Mouse (Mus musculus) midbrain, embryonic 10.5 days (tissue): Measurements from ENCODE around the gene Eif4e. TPM values are rescaled to one million over a fixed set of nuclear protein-coding genes. Genes with fewer than 3 reads are reported as not detected.

Source experiments
- DNase-seq: peaks from one replicate; pipeline ENCODE4 v3.0.0-alpha.2; 2017; ENCODE audit warnings: low spot score
- H3K27ac ChIP-seq: fragments of 300-500 bp; sonication (generic); replicated peaks from 2 replicates; pipeline ENCODE4 v1.5.1; 2016; ENCODE audit warnings: mild to moderate bottlenecking
- H3K27me3 ChIP-seq: fragments of 300-500 bp; sonication (generic); 2 replicates; pipeline ENCODE4 v1.6.1; 2016; ENCODE audit warnings: low read depth, mild to moderate bottlenecking; ENCODE audit not compliant: poor library complexity, severe bottlenecking
- H3K36me3 ChIP-seq: fragments of 300-500 bp; sonication (generic); 2 replicates; pipeline ENCODE4 v1.6.1; 2016; ENCODE audit warnings: mild to moderate bottlenecking, moderate library complexity
- H3K4me1 ChIP-seq: fragments of 300-500 bp; sonication (generic); 2 replicates; pipeline ENCODE4 v1.6.1; 2016
- H3K4me3 ChIP-seq: fragments of 300-500 bp; sonication (generic); 2 replicates; pipeline ENCODE4 v1.5.1; 2016; ENCODE audit warnings: mild to moderate bottlenecking, moderate library complexity
- H3K9me3 ChIP-seq: fragments of 300-500 bp; sonication (generic); replicated peaks from 2 replicates; pipeline ENCODE4 v1.6.1; 2016; ENCODE audit warnings: mild to moderate bottlenecking
- WGBS: fragments of 180-500 bp; shearing (Covaris S2); methylation state at CpG from one replicate; pipeline ENCODE4 v1.1.7; 2016; 5-methylcytosine and 5-hydroxymethylcytosine counted together
- polyA plus RNA-seq: library from polyadenylated mRNA; unstranded; fragments of >200 nt; fragmentation: Nextera tagmentation; extraction: Ambion mirVana; gene quantifications from 2 replicates; pipeline ENCODE4 v1.2.1, GENCODE M21; 2016

Eif4e gene
- polyA plus RNA-seq, 1 experiment from 2014 or later, result 499 TPM

DNA sequence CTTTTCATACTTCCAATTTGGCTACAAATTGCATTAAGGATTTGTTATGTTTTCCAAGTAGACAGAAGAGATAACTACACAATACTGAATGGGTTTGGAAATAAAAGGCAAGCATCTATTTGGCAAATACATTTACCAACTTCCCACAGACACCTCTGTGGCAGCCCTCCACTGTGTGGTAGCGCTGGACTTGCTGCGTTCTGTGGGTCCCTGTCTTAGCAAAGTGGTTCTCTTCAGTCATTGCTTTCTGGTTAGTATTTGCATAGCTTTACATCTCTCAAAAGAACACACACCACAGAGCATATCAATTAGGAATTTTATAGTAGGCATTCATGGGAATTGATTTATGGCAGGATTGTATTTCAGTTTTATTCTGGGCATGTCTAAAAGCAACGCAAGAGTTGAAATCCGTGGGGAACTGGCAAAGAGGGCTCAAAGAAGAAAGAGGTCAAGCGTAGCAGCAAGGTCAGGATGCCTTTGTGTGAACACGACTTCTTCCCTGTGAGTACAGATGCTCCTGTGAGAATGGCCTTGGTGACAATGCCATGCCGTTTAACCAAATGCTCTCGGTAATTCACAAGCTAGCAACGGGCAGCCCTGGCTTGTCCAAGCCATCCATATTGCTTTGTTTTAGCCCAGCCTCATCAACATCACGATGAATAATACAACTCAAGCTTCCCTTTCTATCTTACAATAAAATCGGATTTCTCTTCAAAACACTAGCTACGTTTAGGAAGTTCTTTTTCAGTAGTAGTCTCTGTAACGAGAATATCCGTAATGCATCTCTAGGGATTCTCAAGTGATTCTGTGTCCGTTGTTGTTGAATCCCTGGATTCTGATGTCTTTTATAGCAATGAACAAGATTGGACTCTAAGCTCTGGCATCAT lies 25.9 kb upstream of the Eif4e start:
- 33% methylated on average over 15 of the region's 15 CpGs for WGBS
- Histone ChIP-seq H3K9me3 (no peaks in the 10 kb centered on the region), H3K27me3 (no peaks in the 10 kb centered on the region), H3K36me3 (no peaks in the 10 kb centered on the region), H3K4me1 (peaks cover 40% of the 10 kb centered on the region), H3K27ac (peak overlapping the region; percentile 81), H3K4me3 (peak overlapping the region; percentile 14; the same call in 1 of the 2 replicates)
- peak; percentile 71 for DNase-seq

DNA sequence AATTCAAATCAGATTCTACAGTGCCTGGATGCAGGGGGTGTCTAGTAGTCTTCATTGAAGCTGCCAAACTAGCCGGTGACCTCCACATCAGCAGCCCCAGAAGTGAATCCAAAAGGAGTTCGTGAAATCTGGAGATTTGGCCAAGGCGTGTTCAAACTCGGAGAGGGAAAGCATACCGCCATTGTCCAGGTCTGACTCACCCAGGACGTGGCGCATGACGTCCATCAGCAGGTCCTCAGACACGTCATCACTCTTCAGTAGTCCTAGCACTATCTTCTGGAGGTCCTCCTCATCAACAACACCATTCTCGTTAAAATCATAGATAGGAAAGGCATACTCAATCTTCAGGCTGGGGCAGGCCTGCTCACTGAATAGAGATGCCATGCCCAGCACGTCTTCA lies 22.2 kb upstream of the Eif4e start:
- Histone ChIP-seq H3K4me1 (peaks cover 53% of the 10 kb centered on the region), H3K4me3 (no peak overlapping the region), H3K36me3 (no peaks in the 10 kb centered on the region), H3K27ac (no peak overlapping the region), H3K27me3 (no peaks in the 10 kb centered on the region), H3K9me3 (no peaks in the 10 kb centered on the region)
- no peak for DNase-seq
- WGBS, result 91% methylated on average over 11 of the region's 11 CpGs

DNA sequence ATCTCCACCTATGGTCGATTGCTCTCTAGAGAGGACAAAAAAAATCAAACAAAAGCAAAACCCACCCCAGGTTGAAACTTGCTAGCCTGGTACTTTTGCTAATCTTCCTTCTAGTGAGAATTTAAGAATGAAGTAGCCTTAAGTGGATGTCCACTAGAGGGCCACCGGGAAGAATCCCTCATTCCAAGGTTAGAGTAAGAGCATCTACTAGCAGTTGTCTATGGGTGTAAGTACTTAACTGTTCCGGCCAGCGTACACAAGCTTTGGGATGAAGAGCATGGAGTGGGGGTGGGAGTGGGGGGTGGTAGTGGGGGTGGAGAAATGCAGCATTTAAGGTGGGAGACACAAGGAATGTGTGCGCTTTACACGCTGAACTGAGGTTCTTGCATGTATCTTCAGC lies 19.2 kb upstream of the Eif4e start:
- H3K4me3 ChIP-seq, result no peak overlapping the region
- no peak for DNase-seq
- no peaks in the 10 kb centered on the region for H3K36me3 ChIP-seq
- WGBS, result 63% methylated on average over 6 of the region's 6 CpGs
- H3K4me1 ChIP-seq, result peaks cover 24% of the 10 kb centered on the region
- H3K9me3 ChIP-seq, result no peaks in the 10 kb centered on the region
- no peak overlapping the region for H3K27ac ChIP-seq
- no peaks in the 10 kb centered on the region for H3K27me3 ChIP-seq

DNA sequence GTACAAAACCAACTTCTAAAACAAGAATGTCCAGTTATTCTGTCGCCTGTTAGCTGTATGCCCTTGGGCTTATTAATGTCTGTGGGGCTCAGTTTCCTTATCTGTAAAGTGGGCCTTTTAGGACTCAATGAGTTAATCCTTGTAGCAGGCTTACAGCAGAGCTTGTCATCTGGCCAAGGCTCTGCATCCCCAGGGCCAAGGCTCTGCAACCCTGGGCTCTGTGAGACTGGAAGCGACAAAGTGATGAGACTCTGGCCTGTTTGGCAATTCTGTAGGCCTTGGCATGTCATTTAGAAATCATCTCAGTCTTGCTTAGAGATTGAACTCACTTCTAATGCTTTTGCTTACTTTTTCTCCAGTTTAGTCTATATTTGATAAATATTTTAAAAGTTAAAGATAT lies 16.4 kb upstream of the Eif4e start:
- no peak overlapping the region for H3K27ac ChIP-seq
- H3K4me3 ChIP-seq, result no peak overlapping the region
- no peak for DNase-seq
- WGBS, result 92% methylated on average over 2 of the region's 2 CpGs
- H3K9me3 ChIP-seq, result no peaks in the 10 kb centered on the region
- H3K27me3 ChIP-seq, result no peaks in the 10 kb centered on the region
- H3K36me3 ChIP-seq, result no peaks in the 10 kb centered on the region
- peaks cover 42% of the 10 kb centered on the region for H3K4me1 ChIP-seq

DNA sequence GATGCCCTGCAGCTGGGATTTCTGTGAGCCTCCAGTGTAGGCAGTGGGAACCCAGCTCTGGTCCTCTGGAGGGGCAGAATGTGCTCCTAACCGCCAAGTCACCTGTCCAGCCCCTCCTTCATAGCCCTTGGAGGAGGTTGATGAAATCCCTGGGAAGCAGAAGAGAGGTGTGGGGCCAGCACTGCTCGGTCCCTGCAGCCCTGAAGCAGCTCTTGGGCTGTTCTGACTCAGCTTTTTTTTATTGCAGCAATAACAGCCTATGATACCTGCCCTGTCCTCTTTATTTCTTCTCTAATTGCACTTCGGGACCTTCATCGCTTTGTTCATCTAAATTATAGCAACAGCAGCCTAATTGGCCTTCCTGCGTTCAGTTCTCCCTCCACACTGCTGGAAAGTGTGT lies 15.5 kb upstream of the Eif4e start:
- Histone ChIP-seq H3K27ac (no peak overlapping the region), H3K4me1 (peaks cover 44% of the 10 kb centered on the region), H3K36me3 (no peaks in the 10 kb centered on the region), H3K4me3 (no peak overlapping the region), H3K9me3 (no peaks in the 10 kb centered on the region), H3K27me3 (no peaks in the 10 kb centered on the region)
- no peak for DNase-seq
- WGBS, result 81% methylated on average over 5 of the region's 5 CpGs

DNA sequence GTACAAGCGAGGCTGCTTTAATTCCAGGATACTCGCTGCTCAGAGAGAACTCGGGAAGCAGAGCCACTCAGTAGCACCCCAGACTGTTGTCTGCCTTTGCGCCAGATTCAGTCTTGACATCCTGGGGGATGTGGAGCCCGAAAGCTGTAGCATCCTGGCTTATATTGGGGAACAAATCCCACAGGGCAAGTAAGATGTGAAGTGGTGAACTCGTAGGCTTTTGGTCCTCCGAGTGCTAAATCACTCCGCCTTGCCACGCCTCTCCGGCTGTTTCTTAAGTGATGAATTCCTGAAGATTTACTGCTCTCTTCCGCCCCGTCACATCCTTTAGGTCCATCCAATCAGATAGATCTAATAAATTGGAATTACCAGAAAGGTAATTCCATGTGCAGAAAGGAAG lies 12.7 kb upstream of the Eif4e start:
- Histone ChIP-seq H3K9me3 (no peaks in the 10 kb centered on the region), H3K27me3 (no peaks in the 10 kb centered on the region), H3K4me1 (peaks cover 43% of the 10 kb centered on the region), H3K27ac (peak overlapping the region; percentile 49), H3K4me3 (peak overlapping the region; percentile 30), H3K36me3 (no peaks in the 10 kb centered on the region)
- WGBS, result 45% methylated on average over 12 of the region's 12 CpGs
- DNase-seq, result peak; percentile 45

DNA sequence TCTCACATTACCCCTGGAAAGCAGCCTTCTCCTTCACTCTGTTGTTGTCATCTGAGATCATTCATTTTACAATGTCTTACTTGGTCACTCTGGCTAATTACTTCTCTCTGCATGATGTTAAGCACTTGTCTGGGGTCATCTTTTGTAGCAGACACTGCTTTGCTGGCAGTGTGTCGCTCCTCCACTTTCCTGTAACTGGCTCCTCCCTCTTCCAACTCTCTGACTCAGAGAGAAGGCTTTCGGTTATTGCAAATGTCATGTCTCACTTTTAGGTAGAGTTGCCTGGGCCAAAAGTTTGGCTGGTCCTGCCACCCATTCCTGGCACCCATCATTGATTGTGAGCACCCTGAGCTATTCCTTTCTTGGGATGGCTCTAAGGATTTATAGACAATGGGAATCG lies 11.2 kb upstream of the Eif4e start:
- Histone ChIP-seq H3K27me3 (no peaks in the 10 kb centered on the region), H3K9me3 (no peaks in the 10 kb centered on the region), H3K4me1 (peaks cover 43% of the 10 kb centered on the region), H3K27ac (peak overlapping the region; percentile 84), H3K4me3 (0 out of 2 replicates have a peak overlapping the region, but pooled peaks have one; percentile 16), H3K36me3 (no peaks in the 10 kb centered on the region)
- no peak for DNase-seq
- WGBS, result 56% methylated on average over 3 of the region's 3 CpGs

DNA sequence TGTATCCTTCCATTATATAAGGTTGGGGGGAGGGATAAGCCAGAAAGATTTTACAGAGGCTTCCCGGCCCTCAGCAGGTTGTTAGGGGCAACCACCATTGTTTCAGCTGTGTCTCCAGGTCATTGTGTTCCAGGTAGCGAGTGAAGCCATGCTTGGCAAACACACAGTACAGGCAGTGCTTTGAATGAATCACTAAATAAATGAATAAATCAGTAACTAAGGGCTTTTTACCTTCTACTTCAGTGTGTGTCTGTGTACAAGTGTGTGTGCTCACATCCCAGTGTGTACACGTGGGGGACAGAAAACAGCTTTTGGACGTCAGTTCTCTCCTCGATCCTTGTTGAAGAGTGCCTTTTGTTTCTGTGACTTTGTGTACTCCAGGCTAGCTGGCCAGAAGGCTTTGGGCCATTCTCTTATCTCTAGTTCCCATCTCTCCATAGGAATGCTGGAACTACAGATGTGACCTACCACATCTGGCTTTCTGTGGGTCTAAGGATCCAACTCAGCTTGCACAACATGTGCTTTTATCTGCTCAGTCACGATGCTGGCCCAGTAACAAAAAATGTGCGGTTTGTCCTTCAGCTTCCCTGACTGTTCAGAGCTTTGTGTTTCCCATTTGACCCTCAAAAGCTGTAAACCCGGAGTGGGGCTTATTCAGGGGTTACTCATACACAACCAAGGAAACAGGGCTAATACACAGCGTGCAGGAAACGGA lies 10.2 kb upstream of the Eif4e start:
- H3K9me3 ChIP-seq, result no peaks in the 10 kb centered on the region
- peaks cover 43% of the 10 kb centered on the region for H3K4me1 ChIP-seq
- H3K27ac ChIP-seq, result peak overlapping the region; percentile 84
- WGBS, result 25% methylated on average over 10 of the region's 10 CpGs
- peak; percentile 70 for DNase-seq
- H3K36me3 ChIP-seq, result no peaks in the 10 kb centered on the region
- H3K4me3 ChIP-seq, result peak overlapping the region; percentile 16; the same call in 1 of the 2 replicates
- no peaks in the 10 kb centered on the region for H3K27me3 ChIP-seq

DNA sequence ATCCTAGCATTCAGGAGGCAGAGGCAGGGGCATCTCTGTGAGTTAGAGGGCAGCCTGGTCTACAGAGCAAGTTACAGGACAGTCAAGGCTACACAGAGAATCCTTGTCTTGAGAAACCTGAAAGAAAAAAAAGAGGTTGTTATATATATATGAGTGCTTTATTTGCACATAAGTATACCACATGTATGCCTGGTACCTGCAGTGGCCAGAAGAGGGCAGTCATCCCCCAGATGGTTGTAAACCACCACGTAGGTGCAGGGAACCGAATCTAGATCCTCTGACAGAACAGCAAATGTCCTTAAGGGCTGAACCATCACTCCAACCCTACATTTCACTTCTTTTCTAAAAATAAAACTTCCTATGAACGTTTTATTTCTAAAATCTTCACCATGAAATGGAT lies 8.1 kb upstream of the Eif4e start:
- Histone ChIP-seq H3K9me3 (no peaks in the 10 kb centered on the region), H3K27me3 (no peaks in the 10 kb centered on the region), H3K27ac (no peak overlapping the region), H3K36me3 (no peaks in the 10 kb centered on the region), H3K4me1 (peaks cover 36% of the 10 kb centered on the region), H3K4me3 (no peak overlapping the region)
- DNase-seq, result no peak
- 64% methylated on average over 3 of the region's 3 CpGs for WGBS

DNA sequence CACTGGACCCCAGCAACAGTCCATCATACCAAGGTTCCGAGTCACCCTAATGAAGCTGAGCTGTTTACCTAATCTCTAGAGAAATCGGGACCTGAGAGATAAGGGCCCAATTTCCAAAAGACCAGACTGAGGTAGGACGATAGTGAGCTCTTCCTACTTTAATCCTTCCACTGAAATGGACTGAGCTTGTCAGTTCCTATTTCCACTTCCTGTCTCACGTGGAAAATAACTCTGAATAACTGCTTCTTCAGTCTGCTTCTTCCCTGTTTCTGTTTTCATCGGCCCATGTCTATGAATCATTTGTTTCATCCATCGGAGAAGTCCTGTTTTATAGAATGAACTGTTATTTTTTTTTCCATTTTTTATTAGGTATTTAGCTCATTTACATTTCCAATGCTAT lies 6.8 kb upstream of the Eif4e start:
- no peak overlapping the region for H3K4me3 ChIP-seq
- H3K36me3 ChIP-seq, result no peaks in the 10 kb centered on the region
- peaks cover 22% of the 10 kb centered on the region for H3K4me1 ChIP-seq

DNA sequence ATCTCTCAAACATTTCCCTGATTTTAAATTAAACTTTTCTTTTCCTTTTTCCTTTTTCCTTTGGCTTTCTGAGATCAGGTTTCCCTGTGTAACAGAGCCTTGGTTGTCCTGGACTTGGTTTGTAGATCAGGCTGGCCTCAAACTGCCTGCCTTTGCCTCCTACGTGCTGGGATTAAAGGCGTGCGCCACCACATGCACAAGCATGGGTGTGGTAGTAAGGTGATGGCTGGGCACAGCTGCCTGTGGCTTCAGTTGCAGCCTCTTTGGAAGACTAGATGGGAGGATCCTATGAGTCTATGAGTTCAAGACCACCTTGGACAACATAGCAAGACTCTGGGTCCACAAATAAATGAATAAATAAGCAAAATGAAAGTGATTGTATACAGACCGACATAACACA lies 2.0 kb upstream of the Eif4e start:
- 96% methylated on average over 4 of the region's 4 CpGs for WGBS
- no peak overlapping the region for H3K4me3 ChIP-seq
- H3K9me3 ChIP-seq, result no peaks in the 10 kb centered on the region
- no peak for DNase-seq
- no peaks in the 10 kb centered on the region for H3K36me3 ChIP-seq
- H3K4me1 ChIP-seq, result peaks cover 19% of the 10 kb centered on the region
- peaks cover 12% of the 10 kb centered on the region for H3K27me3 ChIP-seq
- H3K27ac ChIP-seq, result no peak overlapping the region

More for the DNA sequence above, 6.8 kb upstream of the Eif4e start:
- 86% methylated on average over 6 of the region's 6 CpGs for WGBS
- no peak for DNase-seq
- Histone ChIP-seq H3K9me3 (no peaks in the 10 kb centered on the region), H3K27ac (no peak overlapping the region), H3K27me3 (no peaks in the 10 kb centered on the region)

DNA sequence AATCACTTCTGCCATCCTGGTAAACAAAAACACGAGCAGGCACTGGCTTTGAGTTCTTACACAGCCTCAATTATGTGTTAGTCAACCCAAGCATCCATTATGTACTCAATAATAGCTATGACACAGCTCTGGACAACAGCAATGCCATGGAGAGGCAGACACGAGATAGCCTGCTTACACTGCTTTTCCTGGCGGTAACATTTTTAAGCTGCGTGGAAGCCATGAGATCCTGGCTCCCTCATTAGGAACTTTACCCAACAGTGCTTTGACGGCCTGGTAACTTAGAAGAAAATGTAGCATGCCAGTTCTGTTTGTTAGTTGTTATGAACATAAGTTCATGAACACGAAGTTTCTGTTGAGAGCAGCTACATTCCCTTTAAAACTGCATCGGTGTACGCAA lies 485 bp upstream of the Eif4e start:
- Histone ChIP-seq H3K4me3 (peak overlapping the region; percentile 82), H3K27ac (0 out of 2 replicates have a peak overlapping the region, but pooled peaks have one; percentile 99), H3K9me3 (no peaks in the 10 kb centered on the region), H3K4me1 (peaks cover 33% of the 10 kb centered on the region), H3K27me3 (peaks cover 12% of the 10 kb centered on the region), H3K36me3 (no peaks in the 10 kb centered on the region)
- DNase-seq, result no peak
- 48% methylated on average over 8 of the region's 8 CpGs for WGBS
